Mouse (Mus musculus): ENCODE data around the gene Ncoa5.

Gene Ncoa5

GRCm38 (mm10) chr2:164953224-164953623 lies 81.4 kb downstream of the Ncoa5 start:
- DNase-seq, result peak; percentile 78

GRCm38 (mm10) chr2:164952448-164952847 lies 82.2 kb downstream of the Ncoa5 start:
- DNase-seq, result no peak

GRCm38 (mm10) chr2:164951745-164952144 lies 82.9 kb downstream of the Ncoa5 start:
- DNase-seq, result no peak

- no peak for DNase-seq
Observed at GRCm38 (mm10) chr2:164950501-164950900, 84.2 kb downstream of the Ncoa5 start.

Measured in thymus, postnatal 36 days (tissue).